Mouse (Mus musculus) testis, adult 2 months (tissue): ENCODE measurements at regions not wholly inside any gene's neighbourhood (a gene's known extent, or its start where the extent isn't known, plus 50 kb on each side); places are given as distances from the start of the nearest gene placed in this dataset.

ENCODE experiments used
- CTCF ChIP-seq: fragments of 200-500 bp; IDR thresholded peaks from 2 replicates; pipeline ENCODE4 v1.5.1; 2012; ENCODE audit warnings: low read depth, mild to moderate bottlenecking, inconsistent platforms, low read length, moderate library complexity; ENCODE audit not compliant: control insufficient read depth, insufficient read depth, insufficient replicate concordance
- POLR2A ChIP-seq: fragments of 200-500 bp; IDR thresholded peaks from 2 replicates; pipeline ENCODE4 v1.6.1; 2012; ENCODE audit warnings: low read depth, mild to moderate bottlenecking, inconsistent platforms, low read length, moderate library complexity; ENCODE audit not compliant: control insufficient read depth

DNA sequence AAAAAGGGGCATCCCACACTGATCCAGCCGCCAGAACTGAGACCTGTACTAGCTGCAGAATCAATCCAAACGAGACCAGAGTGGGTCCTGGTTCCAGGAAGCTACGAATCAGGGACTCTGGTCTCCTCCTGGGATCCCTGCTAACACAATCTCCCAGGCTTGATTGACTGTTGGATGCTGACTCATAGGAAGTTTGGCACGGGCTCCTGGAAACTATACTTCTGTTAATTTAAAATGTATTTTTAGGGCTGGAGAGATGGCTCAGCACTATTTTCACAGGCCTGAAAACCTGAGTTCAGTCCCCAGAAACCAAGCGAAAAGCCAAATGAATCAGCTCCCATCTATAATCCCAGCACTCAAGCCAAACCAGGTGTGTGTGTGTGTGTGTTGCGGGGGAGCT is 138.5 kb downstream of the Vegfa start:
- no peak for TF ChIP-seq CTCF
- TF ChIP-seq POLR2A: no peak
